Mouse (Mus musculus) bone marrow macrophage, adult 2 months (primary cell): ENCODE results near the gene Gal3st3.

Source experiments
- CTCF ChIP-seq: IDR thresholded peaks from 2 replicates; pipeline ENCODE4 v1.5.1; 2012; ENCODE audit warnings: low read depth, mild to moderate bottlenecking, low read length, moderate library complexity
- POLR2A ChIP-seq: IDR thresholded peaks from 2 replicates; pipeline ENCODE4 v1.6.1; 2012; ENCODE audit warnings: mild to moderate bottlenecking, low read depth, low read length, borderline replicate concordance

- TF ChIP-seq CTCF = no peak
- TF ChIP-seq POLR2A = no peak
These were observed 25.1 kb upstream of the Gal3st3 start, which contains the start of gene Pacs1 for GRCm38 (mm10) chr19:5272801-5273733.
